Mouse (Mus musculus) T-cell, adult 2 months (primary cell): Measurements from ENCODE around the gene Tbc1d10a.
A peak's percentile ranks its signal among the peaks of the same experiment; 100 is the strongest.

Source experiments
- DNase-seq: peaks from one replicate; pipeline ENCODE4 v3.0.0; 2022; ENCODE audit warnings: low spot score

Tbc1d10a gene

DNA sequence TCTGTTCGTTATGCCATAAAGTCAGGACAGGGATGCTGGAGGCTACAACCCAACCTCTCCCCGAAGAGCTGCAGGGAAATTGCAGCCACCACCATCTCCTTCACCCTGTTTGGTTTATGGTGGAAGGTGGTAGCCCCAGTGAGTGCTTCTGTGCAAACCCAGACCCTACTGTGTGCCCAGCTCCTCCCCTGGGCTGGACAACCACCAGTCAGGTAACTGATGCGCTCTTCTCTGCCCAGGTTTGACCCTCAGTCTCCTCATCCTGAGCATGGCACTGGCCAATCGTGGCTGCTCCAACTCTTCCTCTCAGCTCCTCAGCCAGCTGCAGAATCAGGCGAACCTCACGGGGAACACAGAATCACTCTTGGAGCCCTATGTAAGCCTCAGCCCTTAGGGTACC lies 51.6 kb downstream of the Tbc1d10a start:
- DNase-seq = no peak

DNA sequence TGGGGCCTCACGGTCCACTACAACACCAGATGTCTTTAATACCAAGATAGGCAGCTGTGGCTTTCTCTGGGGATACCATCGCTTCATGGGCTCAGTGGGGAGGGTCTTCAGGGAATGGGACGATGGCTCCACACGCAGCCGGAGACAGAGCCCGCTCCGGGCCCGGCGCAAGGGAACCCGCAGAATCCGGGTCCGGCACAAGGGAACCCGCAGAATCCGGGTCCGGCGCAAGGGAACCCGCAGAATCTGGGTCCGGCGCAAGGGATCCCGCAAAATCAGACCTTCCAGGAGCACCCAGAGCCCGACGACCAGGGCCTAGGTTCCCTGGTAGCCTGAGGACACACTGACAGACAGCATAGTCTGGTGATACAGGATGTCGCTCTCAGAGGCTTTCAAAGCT lies 53.1 kb downstream of the Tbc1d10a start:
- DNase-seq = no peak

DNA sequence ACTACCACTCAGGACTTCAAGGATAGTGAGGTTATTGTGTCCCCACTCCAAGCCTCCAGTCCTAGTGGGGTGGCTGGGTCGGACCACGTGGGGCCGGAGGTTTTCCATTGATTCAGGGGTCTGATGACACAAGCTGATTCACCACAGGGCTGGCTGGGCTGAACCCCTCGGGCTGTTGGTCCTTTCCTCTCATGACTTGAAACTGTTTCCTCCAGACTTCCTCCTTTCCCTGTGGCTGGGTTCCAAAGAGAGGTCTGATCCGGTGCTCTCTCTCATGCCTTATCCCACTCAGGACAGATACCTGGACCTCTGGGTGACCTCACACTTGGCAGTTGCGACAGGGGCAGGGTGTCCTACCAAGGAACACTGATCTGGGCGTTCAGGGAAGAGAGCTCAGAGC lies 53.6 kb downstream of the Tbc1d10a start:
- DNase-seq = no peak

DNA sequence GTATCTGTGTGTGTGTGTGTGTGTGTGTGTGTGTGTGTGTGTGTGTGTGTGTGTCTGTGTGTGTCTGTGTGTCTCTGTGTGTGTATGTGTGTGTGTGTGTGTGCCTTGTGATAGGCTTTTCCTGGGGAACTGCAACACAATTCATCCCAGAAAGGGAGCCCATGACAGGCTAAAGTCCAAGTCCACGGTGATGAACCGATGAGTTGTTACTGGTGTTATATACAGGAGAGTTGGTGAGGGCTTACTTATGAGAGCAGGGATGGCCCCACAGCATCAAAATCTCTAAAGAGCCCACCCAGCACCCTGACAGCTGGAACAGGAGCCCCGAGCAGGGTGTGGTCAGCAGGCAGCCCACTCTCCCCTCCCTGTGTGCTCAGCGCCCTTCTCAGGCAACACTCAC lies 54.6 kb downstream of the Tbc1d10a start:
- no peak for DNase-seq

DNA sequence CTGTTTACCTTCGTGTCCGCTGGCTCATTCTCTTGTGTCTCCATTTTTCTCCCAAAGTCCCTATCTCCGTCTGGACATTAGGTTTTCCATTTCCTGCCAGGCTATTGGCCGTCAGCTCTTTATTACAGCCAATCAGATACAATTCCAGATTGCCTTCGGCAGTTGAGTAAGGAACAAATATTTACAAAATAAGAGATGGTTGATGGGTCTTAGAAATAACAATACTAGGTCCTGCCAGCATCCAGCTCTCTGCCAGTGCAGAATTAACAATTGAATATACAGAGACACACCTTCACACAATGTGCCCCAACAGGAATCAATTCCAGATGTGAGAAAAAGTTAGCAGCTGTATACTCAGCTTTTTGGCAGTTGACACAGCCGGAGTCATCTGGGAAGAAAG lies 59.5 kb downstream of the Tbc1d10a start:
- DNase-seq = no peak

DNA sequence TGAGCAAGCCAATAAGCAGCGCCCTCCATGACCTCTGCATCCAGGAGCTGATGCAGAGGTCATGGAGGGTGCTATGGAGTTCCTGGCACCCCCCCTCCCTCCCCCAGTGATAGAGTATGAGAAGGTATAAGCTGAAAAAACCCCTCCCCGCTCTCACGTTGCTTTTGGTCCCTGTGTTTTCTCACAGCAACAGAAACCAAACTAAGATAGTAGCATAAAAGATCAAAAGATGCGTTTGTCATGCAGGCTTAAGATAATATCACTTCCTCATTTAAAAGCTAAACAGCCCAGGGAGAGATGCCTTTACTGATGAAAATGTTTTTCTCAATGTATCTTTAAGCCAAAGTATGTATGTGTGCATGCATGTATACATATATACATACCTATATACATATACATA lies 60.0 kb downstream of the Tbc1d10a start:
- peak; percentile 31 for DNase-seq

DNA sequence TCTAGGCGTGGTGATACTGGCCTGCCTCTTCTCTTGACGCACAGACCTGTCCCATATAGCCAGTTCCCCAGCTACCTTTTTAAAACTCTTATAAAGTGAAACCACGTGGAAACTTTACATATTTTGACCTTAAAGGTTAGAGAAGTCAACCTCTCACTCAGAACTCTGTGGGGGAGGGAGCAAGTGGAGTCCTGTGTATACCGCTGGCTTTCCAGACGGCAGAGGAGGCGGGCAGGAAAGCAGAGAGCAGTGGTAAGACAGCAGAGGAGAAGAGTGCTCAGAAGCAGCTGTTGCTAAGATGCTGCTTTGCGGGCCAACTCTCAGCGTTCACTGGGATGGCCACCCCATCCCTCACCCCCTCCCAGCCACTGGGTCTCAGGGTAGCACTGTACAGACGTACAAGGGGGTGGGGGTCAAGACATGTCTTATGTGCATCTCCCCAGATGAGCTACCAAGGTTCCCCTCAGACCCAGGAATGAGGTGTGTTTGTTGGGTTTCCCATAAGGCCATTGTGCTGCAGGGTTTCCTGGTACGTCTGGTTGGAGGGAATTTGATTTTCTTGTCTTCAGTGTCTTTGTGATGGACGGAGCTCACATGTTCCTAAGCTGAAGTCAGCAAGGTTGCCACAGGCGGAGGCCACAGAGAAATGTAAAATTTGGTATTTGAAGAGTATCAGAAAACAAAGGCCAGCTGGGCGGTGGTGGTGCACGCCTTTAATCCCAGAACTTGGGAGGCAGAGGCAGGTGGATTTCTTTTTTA lies 60.8 kb downstream of the Tbc1d10a start:
- no peak for DNase-seq

DNA sequence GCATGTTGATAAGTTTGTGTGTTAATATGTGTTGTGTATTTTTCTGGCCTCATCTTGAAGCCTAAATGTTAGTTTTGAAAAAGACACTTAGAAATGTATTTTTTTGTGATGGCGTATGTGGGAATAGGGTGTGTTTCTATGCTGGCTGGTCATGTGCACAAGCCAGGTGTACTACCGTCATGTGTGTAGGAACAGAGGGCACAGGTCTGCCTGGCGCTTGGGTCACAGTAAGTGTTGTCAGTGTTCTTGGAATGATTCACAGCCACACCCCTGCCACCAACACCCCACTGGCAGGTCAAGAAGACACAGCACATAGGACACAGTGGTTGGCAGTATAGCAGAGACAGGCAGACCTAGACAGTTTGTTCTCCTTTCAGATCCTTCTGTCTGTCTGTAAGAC lies 62.6 kb downstream of the Tbc1d10a start:
- DNase-seq = no peak

DNA sequence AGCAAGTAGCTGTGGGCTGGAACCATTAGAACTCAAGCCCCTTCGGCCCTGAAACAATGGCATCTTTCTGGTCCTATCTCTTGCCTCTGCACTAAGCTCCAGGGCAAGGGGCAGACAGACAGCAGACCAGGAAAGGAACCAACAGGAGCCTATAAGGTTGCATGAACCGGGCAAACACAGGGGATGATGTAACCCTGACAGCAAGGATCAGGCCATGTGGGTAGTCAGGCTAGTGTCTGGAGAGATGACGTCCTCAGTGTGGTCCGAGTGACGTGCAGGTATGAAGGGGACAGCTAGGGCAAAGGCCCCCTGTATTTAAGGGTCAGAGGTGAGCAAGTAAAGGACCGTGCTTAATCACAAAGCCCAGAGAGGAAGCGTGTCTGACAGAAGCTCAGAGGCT lies 63.7 kb downstream of the Tbc1d10a start:
- no peak for DNase-seq

DNA sequence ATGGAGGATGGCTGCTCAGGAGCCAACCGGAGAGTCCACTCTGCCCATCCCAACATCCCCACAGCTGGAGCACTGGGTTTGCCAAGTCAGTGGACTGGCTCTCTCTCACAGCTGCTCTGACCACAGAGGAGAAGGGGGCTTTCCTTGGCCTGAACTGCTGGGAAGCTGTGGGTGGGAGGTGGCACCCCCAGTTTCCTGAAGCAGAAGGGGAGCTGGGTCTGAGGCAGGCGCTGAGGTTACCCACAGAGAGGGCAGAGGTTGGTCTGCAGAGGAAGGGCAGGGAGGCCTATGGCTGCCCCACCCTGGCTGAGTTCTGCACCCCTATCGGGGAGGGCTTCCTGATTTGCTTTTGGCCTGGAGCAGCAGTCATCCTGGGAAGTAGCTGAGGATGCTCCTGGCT lies 64.8 kb downstream of the Tbc1d10a start:
- DNase-seq = no peak

DNA sequence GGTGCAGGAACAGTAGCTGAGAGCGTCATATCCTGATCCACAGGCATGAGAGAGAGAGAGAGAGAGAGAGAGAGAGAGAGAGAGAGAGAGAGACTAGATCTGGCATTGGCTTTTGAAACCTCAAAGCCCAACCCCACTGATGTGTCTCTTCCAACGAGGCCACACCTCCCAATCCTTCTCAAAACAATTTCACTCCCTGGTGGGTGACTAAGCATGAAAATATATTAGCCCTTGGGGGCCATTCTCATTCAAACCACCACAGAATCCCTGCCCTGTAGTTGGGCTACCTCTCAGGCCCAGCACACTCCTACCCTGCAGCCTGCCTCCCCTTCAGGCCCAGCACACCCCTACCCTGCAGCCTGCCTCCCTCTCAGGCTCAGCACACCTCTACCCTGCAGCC lies 66.3 kb downstream of the Tbc1d10a start:
- no peak for DNase-seq

DNA sequence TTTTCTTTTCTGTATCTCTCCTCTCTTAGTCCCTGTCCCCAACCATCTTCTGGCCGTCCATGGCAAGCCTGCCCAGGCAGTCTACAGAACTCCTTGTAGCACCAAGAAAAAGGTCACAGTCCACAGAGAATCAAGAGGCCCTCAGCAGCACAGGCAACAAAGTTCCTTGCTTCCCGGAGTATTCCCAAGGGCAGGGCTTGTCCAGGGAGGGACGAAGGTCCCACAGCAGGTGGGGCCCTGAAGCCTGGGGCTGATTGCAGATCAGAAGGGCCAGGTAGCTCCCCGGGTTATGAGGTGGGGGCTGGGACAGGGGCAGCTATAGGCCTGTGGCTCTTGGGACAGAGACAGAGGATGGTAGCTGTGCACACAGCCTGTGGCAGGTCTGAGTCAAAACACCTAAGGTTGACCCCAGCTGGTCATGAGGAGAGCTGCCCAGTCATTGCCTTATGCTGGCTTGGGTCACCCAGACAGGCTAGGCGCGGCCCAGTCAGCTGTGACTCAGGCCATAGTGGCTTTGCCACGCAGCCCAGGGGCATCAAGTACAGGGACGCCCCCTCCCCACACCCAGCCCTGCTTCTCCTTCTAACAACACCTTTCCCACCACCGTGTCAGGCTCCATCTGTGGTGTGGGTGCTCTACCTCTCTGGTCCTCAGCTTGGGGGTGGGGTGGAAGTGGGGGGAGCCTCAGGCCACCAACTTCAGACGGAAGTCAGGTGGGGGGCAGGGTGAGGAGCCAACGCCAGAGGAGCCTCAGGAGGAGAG lies 70.4 kb downstream of the Tbc1d10a start, which contains the start of gene Lif:
Gene Lif (plus strand): TSS at position 712 of the 762 bp plus-strand sequence.
- DNase-seq = no peak

DNA sequence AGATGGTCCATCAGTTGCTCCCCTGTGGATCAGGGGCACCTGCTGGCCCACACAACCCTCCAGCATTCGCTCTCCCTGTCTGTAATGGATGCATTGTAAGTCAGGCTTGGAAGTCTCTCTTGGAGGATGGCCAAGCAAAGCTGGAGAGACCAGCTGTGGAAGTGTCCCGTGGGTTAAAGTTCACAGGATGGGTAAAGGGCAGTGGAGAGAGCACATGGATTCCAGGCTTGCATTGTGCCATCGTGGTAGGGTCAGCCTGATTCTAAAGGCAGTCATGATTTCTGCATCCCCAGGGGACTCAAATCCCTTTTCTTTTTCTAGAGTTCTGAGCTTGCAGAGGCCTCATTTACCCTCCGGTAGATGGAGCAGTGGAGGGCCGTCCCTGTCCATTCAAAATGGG lies 71.2 kb downstream of the Tbc1d10a start:
- DNase-seq = no peak

DNA sequence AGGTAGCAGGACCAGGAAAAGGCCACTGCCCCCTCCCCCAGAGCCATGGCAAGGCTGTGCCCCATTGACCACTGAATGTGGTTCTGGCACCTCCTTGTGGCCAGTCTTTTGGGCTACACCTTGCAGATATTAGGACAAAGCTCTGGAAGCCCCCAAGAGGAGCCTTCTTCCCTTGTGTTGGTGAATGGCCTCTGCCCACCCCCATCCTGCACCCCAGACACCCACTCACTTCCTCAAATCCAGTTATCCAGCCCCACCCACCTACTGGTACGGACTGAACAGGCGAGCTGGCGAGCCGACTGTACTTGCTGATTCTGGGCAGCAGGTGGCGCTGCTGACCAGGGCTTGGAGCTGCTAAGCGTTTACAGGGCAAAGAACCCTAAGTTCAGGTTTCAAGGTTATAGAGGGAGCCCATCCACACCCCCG lies 72.1 kb downstream of the Tbc1d10a start:
- peak; percentile 85 for DNase-seq

DNA sequence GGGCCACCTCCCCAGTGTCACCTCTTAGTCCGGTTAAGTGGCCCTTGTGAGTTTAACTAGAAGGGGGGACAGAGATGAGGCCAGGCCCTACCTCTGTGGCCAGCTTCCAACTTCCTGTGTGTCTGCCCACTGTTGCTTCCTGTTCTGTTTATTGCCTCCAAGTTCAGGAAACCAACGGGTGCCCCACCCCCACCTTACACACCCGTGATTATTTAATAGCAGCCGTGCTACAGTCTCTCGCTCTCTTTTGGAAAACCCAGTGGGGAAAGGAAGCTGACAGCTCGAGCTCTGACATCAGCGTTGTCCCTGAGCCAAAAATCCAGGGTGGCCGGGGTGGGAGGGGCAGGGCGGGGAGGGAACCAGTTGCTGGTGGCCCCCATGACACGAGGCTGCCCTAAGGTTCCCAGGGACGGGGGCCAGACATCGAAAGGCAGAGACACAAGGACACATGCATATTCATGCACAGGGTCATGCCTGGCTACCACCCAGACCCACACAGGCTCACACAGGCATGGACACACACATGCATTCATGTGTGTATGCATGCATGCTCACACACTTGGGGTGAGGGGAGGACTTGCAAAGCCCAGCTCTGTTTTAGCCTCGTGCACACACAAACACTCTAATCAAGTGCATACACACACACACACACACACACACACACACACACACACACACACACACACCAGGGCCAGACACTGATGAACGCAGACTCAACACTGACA lies 74.0 kb downstream of the Tbc1d10a start:
- no peak for DNase-seq

DNA sequence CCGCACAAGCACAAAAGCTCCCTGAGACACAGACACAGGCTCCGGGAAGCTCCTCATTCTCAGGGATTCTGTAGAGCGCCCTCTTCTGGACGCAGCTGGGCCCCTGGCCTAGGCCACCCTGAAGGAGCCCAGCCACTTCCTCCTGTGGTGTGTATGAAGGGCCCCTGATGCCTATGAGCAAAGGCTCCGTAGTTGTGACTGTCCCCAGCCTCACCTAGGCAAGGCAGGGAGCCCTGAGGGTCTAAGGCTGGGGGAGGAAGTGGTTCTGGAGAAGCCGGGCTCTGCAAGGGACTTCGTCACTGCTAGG lies 74.6 kb downstream of the Tbc1d10a start:
- peak; percentile 71 for DNase-seq

DNA sequence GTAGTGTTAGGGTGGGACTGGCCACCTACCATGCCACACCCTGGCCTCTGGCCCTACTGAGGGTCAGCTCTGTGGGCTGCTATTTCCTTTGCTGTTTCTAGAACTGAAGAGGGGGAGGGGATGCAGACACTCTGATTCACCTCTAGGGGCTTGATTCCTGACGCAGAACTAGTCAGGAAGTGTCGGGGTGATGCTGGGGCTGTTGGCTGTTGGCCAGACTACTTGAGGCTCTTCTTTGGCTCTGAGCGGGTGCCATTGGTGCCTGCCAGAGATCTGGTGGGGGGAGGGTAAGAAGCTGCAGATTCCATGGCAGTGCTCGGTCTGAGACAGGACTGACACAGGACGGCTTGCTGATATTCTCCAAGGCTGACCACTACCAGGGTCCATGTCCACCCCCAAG lies 75.4 kb downstream of the Tbc1d10a start:
- peak; percentile 64 for DNase-seq

DNA sequence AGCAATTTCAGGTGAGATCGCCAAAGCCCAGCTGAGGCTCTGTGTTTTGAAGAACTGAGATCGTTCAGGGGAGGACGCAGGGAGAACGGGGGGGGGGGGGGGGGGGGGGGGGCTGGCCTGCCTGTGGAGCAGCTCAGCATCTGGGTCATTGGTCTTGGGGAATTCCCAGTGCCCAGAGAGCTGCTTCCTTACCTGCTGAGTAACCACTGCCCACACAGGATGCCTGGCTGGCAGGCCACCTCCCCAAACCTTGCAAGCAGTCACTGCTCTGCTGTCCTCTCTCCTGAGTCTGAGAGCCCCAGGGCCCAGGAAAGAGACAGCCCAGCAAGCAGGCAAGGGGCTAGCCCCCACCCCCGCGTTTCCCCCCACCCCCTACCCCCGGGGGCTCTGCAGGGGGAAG lies 76.3 kb downstream of the Tbc1d10a start:
- no peak for DNase-seq

DNA sequence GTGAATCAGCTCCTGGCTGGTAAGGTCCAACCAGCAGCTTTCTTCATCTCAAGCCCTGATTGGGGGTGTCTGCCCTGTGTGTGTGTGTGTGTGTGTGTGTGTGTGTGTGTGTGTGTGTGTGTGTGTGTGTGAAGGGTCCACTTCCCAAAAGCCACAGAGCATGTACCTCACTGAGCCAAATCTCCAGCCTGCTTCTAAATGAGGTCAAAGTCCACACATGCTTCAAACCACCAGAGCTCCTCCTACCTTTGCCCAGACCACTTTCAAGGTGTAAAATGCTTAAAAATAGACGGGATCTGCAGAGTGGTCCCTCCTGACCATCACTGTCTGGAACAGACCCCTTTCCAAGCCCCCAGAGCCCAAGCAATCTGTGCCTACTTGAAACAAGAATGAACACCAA lies 76.7 kb downstream of the Tbc1d10a start:
- DNase-seq = no peak

DNA sequence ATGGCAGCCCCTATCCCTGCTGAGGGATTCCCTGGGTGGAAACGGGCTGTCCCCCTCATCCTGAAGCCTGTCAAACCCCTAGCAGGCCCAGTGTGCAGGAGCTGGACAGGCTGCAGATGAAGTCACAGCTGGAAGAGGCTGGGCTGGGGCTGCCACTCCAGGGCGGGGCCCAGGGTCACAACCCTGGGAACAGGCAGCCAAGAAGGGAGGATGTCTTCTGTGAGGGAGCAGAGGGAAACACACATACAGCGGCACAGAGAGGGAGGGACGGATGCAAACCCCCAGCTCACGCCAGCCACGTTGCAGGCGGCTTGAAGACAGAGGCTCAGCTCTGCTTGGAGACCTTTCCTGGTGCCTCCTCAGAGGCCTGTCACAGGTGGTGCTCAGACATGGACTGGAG lies 77.5 kb downstream of the Tbc1d10a start:
- DNase-seq = no peak
